Mouse (Mus musculus) macrophage (primary cell): ENCODE data around the gene Tmed9. TPM values are rescaled to one million over a fixed set of nuclear protein-coding genes. Genes with fewer than 3 reads are reported as not detected.
"Not testable (repeated sequence)": the region's sequence is repeated elsewhere in the genome, so short reads cannot be mapped to it uniquely, and the experiment has no call there.

Experiments used
- H3K27ac ChIP-seq: fragments of 350-480 bp; formaldehyde crosslinking; 2 replicates; pipeline ENCODE4 v1.9.0; 2021
- H3K36me3 ChIP-seq: fragments of 350-480 bp; formaldehyde crosslinking; 2 replicates; pipeline ENCODE4 v1.9.0; 2021; ENCODE audit errors: inconsistent target
- H3K4me3 ChIP-seq: fragments of 350-480 bp; formaldehyde crosslinking; 2 replicates; pipeline ENCODE4 v1.9.0; 2021; ENCODE audit errors: inconsistent target
- H3K79me2 ChIP-seq: fragments of 350-480 bp; formaldehyde crosslinking; 2 replicates; pipeline ENCODE4 v1.9.0; 2021; ENCODE audit errors: inconsistent target
- WGBS: methylation state at CpG from one replicate; pipeline ENCODE4 v1.1.7; 2026; ENCODE audit warnings: inconsistent platforms; ENCODE audit not compliant: missing documents; 5-methylcytosine and 5-hydroxymethylcytosine counted together
- polyA plus RNA-seq: library from polyadenylated mRNA; stranded (reverse); fragments of 250-400 nt; gene quantifications from 3 replicates; pipeline ENCODE4 v1.2.4, GENCODE M21; 2018; ENCODE audit warnings: inconsistent platforms

Gene Tmed9
- polyA plus RNA-seq, 1 experiment from 2014 or later: 100 TPM

- Histone ChIP-seq H3K79me2 (no peaks in the 10 kb centered on the region), H3K27ac (no peak overlapping the region), H3K36me3 (peaks cover 66% of the 10 kb centered on the region), H3K4me3 (no peak overlapping the region)
- 94% methylated on average over 6 of the region's 6 CpGs for WGBS
Measured at GRCm38 (mm10) chr13:55544792-55545191, 28.7 kb upstream of the Tmed9 start.

GRCm38 (mm10) chr13:55547916-55548315 lies 25.6 kb upstream of the Tmed9 start:
- no peak overlapping the region for H3K27ac ChIP-seq
- H3K79me2 ChIP-seq: no peaks in the 10 kb centered on the region
- H3K36me3 ChIP-seq: peaks cover 36% of the 10 kb centered on the region
- H3K4me3 ChIP-seq: no peak overlapping the region
- 96% methylated on average over 2 of the region's 2 CpGs for WGBS

- Histone ChIP-seq H3K79me2 (no peaks in the 10 kb centered on the region), H3K36me3 (peaks cover 34% of the 10 kb centered on the region), H3K4me3 (no peak overlapping the region), H3K27ac (no peak overlapping the region)
- 98% methylated on average over 5 of the region's 5 CpGs for WGBS
Measured at GRCm38 (mm10) chr13:55548426-55548825, 25.1 kb upstream of the Tmed9 start.

- H3K4me3 ChIP-seq: no peak overlapping the region
- H3K36me3 ChIP-seq: peaks cover 34% of the 10 kb centered on the region
- H3K27ac ChIP-seq: no peak overlapping the region
- 96% methylated on average over 15 of the region's 15 CpGs for WGBS
- H3K79me2 ChIP-seq: no peaks in the 10 kb centered on the region
Measured at GRCm38 (mm10) chr13:55549061-55549460, 24.5 kb upstream of the Tmed9 start.

GRCm38 (mm10) chr13:55555921-55556320 lies 17.6 kb upstream of the Tmed9 start:
- WGBS: 91% methylated on average over 9 of the region's 9 CpGs
- peaks cover 26% of the 10 kb centered on the region; the same call in 1 of the 2 replicates for H3K36me3 ChIP-seq
- no peak overlapping the region for H3K4me3 ChIP-seq
- no peak overlapping the region for H3K27ac ChIP-seq
- peaks cover 21% of the 10 kb centered on the region; the same call in 1 of the 2 replicates for H3K79me2 ChIP-seq

- H3K79me2 ChIP-seq: peaks cover 31% of the 10 kb centered on the region; the same call in 1 of the 2 replicates
- peaks cover 26% of the 10 kb centered on the region; the same call in 1 of the 2 replicates for H3K36me3 ChIP-seq
- WGBS: 94% methylated on average over 6 of the region's 6 CpGs
- no peak overlapping the region for H3K27ac ChIP-seq
- H3K4me3 ChIP-seq: no peak overlapping the region
Measured at GRCm38 (mm10) chr13:55557499-55557898, 16.0 kb upstream of the Tmed9 start.

GRCm38 (mm10) chr13:55563266-55563879 lies 10.2 kb upstream of the Tmed9 start:
- Histone ChIP-seq H3K4me3 (no peak overlapping the region), H3K79me2 (peaks cover 89% of the 10 kb centered on the region; the same call in 1 of the 2 replicates), H3K36me3 (no peaks in the 10 kb centered on the region), H3K27ac (no peak overlapping the region)
- WGBS: 96% methylated on average over 7 of the region's 7 CpGs

GRCm38 (mm10) chr13:55567001-55567400 lies 6.5 kb upstream of the Tmed9 start:
- Histone ChIP-seq H3K27ac (no peak overlapping the region), H3K4me3 (no peak overlapping the region), H3K79me2 (peaks cover 85% of the 10 kb centered on the region), H3K36me3 (no peaks in the 10 kb centered on the region)
- 95% methylated on average over 6 of the region's 6 CpGs for WGBS

- H3K36me3 ChIP-seq: no peaks in the 10 kb centered on the region
- H3K27ac ChIP-seq: no peak overlapping the region
- peaks cover 77% of the 10 kb centered on the region for H3K79me2 ChIP-seq
- no peak overlapping the region for H3K4me3 ChIP-seq
- 100% methylated on average over 1 of the region's 2 CpGs for WGBS
Measured at GRCm38 (mm10) chr13:55567949-55568348, 5.6 kb upstream of the Tmed9 start.

GRCm38 (mm10) chr13:55568524-55568923 lies 5.0 kb upstream of the Tmed9 start:
- peaks cover 71% of the 10 kb centered on the region for H3K79me2 ChIP-seq
- H3K4me3 ChIP-seq, H3K27ac ChIP-seq, H3K36me3 ChIP-seq: not testable (repeated sequence)
- 100% methylated on average over 4 of the region's 4 CpGs for WGBS

GRCm38 (mm10) chr13:55569726-55570285 lies 3.7 kb upstream of the Tmed9 start:
- no peak overlapping the region for H3K27ac ChIP-seq
- no peaks in the 10 kb centered on the region for H3K36me3 ChIP-seq
- peaks cover 58% of the 10 kb centered on the region for H3K79me2 ChIP-seq
- H3K4me3 ChIP-seq: peak overlapping the region; percentile 94
- 44% methylated on average over 16 of the region's 16 CpGs for WGBS

- H3K4me3 ChIP-seq: peak overlapping the region; percentile 94
- H3K36me3 ChIP-seq: no peaks in the 10 kb centered on the region
- under 1% methylated on average over 46 of the region's 47 CpGs for WGBS
- no peak overlapping the region; the same call in 1 of the 2 replicates for H3K27ac ChIP-seq
- H3K79me2 ChIP-seq: peaks cover 52% of the 10 kb centered on the region
Measured at GRCm38 (mm10) chr13:55570286-55570973, 3.1 kb upstream of the Tmed9 start.

GRCm38 (mm10) chr13:55571027-55571751 lies 2.3 kb upstream of the Tmed9 start, which contains the start of gene Fam193b:
Fam193b (minus strand) TSS chr13:55571120.
- Histone ChIP-seq H3K27ac (peak within 1 kb of the TSS; percentile 5), H3K79me2 (peaks cover 44% of the 10 kb centered on the region), H3K36me3 (no peaks in the 10 kb centered on the region), H3K4me3 (peak within 1 kb of the TSS; percentile 94)
- 1% methylated on average over 42 of the region's 47 CpGs for WGBS

- Histone ChIP-seq H3K4me3 (no peak overlapping the region), H3K27ac (no peak overlapping the region), H3K79me2 (peaks cover 36% of the 10 kb centered on the region), H3K36me3 (no peaks in the 10 kb centered on the region)
- 94% methylated on average over 2 of the region's 2 CpGs for WGBS
Measured at GRCm38 (mm10) chr13:55571977-55572376, 1.6 kb upstream of the Tmed9 start.
